Mouse (Mus musculus): ENCODE measurements at regions not wholly inside any gene's neighbourhood (a gene's known extent, or its start where the extent isn't known, plus 50 kb on each side); places are given as distances from the start of the nearest gene placed in this dataset.

GRCm38 (mm10) chr13:115673729-115674128 lies 572.0 kb upstream of the Itga1 start:
- no peak for DNase-seq (ENCODE audit: low read depth, low spot score)

- no peak for DNase-seq (ENCODE audit: low read depth, low spot score)
Observed at GRCm38 (mm10) chr13:115671685-115672084, 569.9 kb upstream of the Itga1 start.

- no peak for DNase-seq (ENCODE audit: low read depth, low spot score)
Observed at GRCm38 (mm10) chr13:115669516-115669915, 567.8 kb upstream of the Itga1 start.

- DNase-seq (ENCODE audit: low read depth, low spot score): no peak
Observed at GRCm38 (mm10) chr13:115655134-115655533, 553.4 kb upstream of the Itga1 start.

DNA sequence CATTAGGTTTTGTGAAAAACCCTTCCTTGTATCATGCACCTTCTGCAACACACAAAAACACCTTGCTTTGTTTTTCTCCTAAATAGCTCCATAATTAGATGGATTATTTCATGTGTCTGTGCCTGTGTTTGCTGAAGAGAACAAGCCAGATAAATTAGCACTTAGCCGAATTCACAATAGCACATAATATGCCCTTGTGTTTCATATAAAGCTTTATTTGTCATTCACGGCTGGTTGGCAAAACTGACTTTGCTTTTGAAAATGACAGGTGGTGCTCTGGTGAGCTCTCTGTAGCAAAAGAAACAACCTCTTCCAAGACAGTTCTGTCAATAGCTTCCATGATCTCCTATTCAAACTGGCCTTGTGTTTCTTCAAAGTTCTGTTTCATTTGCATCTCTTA lies 551.2 kb upstream of the Itga1 start:
- DNase-seq (ENCODE audit: low read depth, low spot score): no peak

- DNase-seq (ENCODE audit: low read depth, low spot score): no peak
Observed at GRCm38 (mm10) chr13:115652352-115652751, 550.6 kb upstream of the Itga1 start.

- DNase-seq (ENCODE audit: low read depth, low spot score): no peak
Observed at GRCm38 (mm10) chr13:115631410-115632105, 529.8 kb upstream of the Itga1 start.

- no peak for DNase-seq (ENCODE audit: low read depth, low spot score)
Observed at GRCm38 (mm10) chr13:115630603-115631002, 528.8 kb upstream of the Itga1 start.

DNA sequence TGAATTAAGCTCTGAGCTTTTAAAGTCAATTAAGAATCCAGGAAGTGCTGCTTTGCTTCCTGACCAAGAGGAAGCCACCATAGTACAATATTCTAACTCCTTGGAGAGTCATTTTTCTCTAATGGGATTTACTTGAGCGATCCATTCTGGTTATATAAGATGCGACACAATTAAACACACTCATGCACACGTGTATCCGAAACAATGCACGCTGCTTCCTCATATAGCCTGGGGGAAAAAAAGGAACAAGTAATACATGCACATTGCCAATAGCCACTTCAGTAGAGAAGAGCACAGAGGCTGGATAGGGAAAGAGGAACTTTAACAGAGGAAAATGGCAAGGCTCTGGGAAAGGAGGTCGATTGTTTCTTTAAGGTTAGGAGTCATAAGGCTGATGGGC lies 511.4 kb upstream of the Itga1 start:
- no peak for DNase-seq (ENCODE audit: low read depth, low spot score)

- DNase-seq (ENCODE audit: low read depth, low spot score): no peak
Observed at GRCm38 (mm10) chr13:115606441-115606840, 504.7 kb upstream of the Itga1 start.

- DNase-seq (ENCODE audit: low read depth, low spot score): no peak
Observed at GRCm38 (mm10) chr13:115595126-115595671, 493.4 kb upstream of the Itga1 start.

DNA sequence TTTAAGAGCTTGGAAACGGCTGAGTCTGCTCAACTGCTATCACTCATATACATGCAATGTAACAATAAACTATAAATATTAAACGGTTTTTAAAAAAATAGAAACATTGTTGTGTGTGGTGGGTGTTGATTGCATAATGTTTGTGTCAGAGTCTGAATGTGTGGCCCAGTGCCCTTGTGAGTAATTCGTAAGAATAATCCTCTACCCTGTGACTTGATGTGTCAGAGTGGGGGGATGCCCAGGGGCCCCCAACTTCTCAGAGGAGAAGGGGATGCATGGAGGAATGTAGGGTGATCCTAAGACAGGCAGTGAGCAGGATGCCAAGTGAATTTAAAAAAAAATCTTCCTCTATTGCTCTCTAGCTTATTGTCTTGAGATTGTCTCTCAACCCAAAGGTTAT lies 474.2 kb upstream of the Itga1 start:
- no peak for DNase-seq (ENCODE audit: low read depth, low spot score)

GRCm38 (mm10) chr13:115575052-115575891 lies 473.5 kb upstream of the Itga1 start:
- no peak for DNase-seq (ENCODE audit: low read depth, low spot score)

DNA sequence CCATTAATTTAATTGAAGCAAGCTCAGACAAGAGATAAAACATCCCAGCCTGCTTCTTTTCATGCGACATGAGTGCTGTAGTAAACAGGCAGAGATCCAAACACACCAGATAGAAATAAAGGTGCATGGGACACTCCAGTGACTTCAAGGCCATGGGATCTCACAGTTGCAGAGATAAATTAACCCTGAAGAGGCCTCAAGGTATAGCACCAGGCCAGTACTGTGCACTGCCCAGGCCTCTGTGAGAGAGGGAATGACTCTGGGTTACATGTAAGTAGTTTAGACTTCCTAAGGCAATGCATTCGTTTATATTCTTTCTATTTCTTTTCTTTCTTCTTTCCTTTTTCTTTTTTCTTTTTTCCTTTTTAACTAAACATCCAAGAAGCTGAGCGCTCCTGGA lies 439.4 kb upstream of the Itga1 start:
- DNase-seq (ENCODE audit: low read depth, low spot score): no peak

DNA sequence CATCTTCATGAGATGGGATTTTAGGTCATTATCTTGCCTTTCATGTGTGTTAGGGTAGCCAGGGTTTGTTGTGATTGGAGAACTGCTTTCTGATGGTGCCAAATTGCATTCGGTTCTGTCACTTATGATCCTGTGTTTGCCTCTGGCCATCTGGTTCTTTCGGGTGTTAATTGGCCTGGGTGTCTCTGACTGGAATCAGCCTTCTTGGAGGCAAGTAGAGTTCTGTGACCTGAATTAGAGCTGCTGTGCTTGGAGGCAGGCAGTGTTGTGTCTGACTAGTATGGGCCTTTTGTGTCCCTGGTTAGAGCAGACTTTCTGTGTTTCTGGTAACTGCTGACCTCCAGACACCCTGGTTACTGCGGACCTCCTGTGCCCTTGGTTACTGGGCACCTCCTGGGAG lies 434.1 kb upstream of the Itga1 start:
- no peak for DNase-seq (ENCODE audit: low read depth, low spot score)

GRCm38 (mm10) chr13:115513914-115514313 lies 412.1 kb upstream of the Itga1 start:
- no peak for DNase-seq (ENCODE audit: low read depth, low spot score)

- no peak for DNase-seq (ENCODE audit: low read depth, low spot score)
Observed at GRCm38 (mm10) chr13:115512214-115512613, 410.4 kb upstream of the Itga1 start.

DNA sequence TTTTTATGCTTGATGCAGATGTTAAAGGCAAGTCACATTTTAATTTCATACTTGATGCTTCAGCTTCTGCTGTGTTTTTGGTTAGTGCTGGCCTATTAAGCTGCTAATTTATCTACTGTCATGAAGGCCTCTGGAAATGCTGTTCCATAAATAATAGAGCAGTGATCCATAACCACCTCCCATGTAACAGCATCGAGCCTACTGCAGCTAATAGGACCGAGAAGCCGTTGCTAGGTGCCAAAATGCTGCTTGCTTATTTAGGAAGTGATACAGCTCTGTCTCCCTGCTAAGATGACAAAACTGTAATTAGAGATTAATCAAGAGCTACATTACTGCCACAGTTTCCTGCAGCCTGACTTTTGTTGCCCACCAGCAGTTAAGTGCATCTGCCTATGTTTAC lies 406.9 kb upstream of the Itga1 start:
- DNase-seq (ENCODE audit: low read depth, low spot score): no peak

- DNase-seq (ENCODE audit: low read depth, low spot score): no peak
Observed at GRCm38 (mm10) chr13:115494399-115494798, 392.6 kb upstream of the Itga1 start.

GRCm38 (mm10) chr13:115475861-115476260 lies 374.1 kb upstream of the Itga1 start:
- DNase-seq (ENCODE audit: low read depth, low spot score): no peak

DNA sequence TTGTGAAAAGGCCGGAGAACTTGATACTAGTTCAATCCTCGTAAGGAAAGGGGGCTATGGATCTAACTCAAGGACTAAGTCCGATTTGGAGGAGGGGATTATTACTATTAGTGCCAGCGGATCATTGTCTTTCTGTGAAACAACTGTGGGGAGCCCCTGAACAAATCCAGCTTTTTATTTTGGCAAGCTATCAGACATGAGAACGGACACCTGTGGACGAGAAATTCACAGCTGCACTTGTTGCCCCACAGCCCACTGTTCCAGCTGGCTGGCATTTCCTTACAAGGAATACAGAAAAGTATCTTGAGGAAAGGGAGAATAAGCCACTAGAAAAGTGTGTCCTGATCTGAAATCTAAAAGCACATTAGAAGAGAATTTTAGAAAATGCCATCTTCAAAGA lies 363.9 kb upstream of the Itga1 start:
- DNase-seq (ENCODE audit: low read depth, low spot score): no peak

DNA sequence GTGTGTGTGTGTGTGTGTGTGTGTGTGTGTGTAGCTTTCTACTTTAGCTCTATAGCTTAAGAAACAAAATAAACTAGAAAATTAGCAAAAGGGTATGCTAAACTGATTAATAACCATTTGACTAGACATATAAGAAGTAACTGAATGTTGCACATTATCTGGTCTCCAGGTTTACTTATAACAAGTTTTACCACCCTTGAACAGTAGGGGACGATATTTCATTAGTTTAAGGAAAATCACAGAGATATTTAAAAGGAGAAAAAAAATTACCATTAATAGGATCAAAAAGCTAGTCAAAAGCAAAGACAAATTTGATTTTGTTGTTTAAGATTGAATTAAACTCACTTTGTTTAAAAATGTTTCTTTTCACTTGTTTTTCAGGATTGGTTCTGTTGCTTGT lies 349.5 kb upstream of the Itga1 start:
- no peak for DNase-seq (ENCODE audit: low read depth, low spot score)

All from CD4-positive helper T cell, adult 2 months (primary cell).